Mouse (Mus musculus): Measurements from ENCODE around the gene Cant1. TPM values are rescaled to one million over a fixed set of nuclear protein-coding genes. Genes with fewer than 3 reads are reported as not detected.
"Not testable (repeated sequence)": the region's sequence is repeated elsewhere in the genome, so short reads cannot be mapped to it uniquely, and the experiment has no call there.

The Cant1 gene
- polyA plus RNA-seq, 1 experiment from 2014 or later, result 27.5 TPM

DNA sequence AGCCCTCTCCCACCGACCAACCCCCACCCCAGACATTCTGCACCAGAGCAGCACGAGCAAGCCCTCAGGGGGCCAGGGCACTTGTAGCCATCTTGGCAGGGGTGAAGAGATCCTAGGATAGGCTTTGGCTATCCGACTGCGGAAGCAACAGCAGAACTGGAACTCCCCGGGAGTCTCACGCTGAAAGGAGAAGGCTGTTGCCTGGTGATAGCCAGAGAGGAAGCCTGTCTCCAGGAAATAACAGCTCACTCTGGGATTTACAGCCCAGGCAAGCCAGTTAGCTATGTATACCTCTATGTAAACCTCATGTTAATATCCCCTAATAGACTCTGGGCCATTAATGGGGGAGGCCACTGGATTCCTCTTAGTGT is 18.3 kb downstream of the Cant1 start:
- H3K4me3 ChIP-seq (replicated peaks; ENCODE audit: low read depth, low read length), result no peak overlapping the region
- H3K27ac ChIP-seq (replicated peaks; ENCODE audit: low read depth, low read length), result no peak overlapping the region
- ATAC-seq (ENCODE audit: low FRiP score, low TSS enrichment) (no peak), DNase-seq (peak; percentile 11)
- 42% methylated on average over 6 of the region's 6 CpGs for WGBS
- H3K9me3 ChIP-seq (ENCODE audit: control insufficient read depth, low read length), result no peaks in the 10 kb centered on the region
- H3K4me1 ChIP-seq (ENCODE audit: control insufficient read depth, insufficient read depth, low read length), result no peaks in the 10 kb centered on the region
- H3K27me3 ChIP-seq (ENCODE audit: control insufficient read depth, insufficient read depth, low read length), result no peaks in the 10 kb centered on the region
- H3K4me2 ChIP-seq (ENCODE audit: low read length), result no peak overlapping the region
- peaks cover 2% of the 10 kb centered on the region; the same call in 1 of the 2 replicates for H3K36me3 ChIP-seq (ENCODE audit: control insufficient read depth, insufficient read depth, low read length)
- H3K9ac ChIP-seq (replicated peaks; ENCODE audit: low read length), result no peak overlapping the region

DNA sequence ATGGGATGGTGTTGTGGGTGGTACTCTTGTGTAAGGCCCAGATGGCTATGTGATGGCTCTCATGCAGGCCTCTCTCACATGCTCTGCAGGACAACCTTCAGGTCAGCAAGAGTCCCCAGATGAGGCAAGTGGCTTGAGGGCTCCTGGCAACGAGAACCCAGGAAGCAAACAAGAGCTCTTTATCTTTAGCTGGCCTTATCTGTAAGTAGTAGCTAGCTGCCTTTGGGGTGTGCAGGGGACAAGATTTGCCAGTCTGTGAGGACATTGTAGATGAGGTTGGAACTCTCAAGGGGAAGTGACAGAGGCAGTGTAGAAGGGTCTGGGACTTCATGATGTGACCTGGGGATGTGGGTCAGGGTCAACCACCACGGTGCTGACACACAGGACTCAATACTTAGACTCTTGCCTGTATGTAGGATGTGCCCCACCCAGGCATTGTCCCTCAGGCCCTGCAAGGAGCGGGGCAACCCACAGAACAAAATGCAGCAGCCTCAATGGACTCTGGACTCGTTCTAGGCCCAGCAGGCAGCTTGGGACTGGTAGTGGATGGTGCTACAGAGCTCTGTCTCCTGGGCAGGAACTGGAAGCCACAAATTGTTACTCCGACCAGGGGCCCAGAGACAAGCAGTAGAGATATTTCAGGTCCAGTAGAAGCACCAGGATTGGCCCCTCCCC is 18.9 kb downstream of the Cant1 start:
- Histone ChIP-seq H3K27ac (replicated peaks; ENCODE audit: low read depth, low read length) (no peak overlapping the region), H3K9ac (replicated peaks; ENCODE audit: low read length) (no peak overlapping the region), H3K9me3 (ENCODE audit: control insufficient read depth, low read length) (no peaks in the 10 kb centered on the region), H3K4me2 (ENCODE audit: low read length) (no peak overlapping the region), H3K4me1 (ENCODE audit: control insufficient read depth, insufficient read depth, low read length) (no peaks in the 10 kb centered on the region), H3K36me3 (ENCODE audit: control insufficient read depth, insufficient read depth, low read length) (no peaks in the 10 kb centered on the region), H3K4me3 (replicated peaks; ENCODE audit: low read depth, low read length) (no peak overlapping the region), H3K27me3 (ENCODE audit: control insufficient read depth, insufficient read depth, low read length) (no peaks in the 10 kb centered on the region)
- no peak for DNase-seq
- 84% methylated on average over 5 of the region's 5 CpGs for WGBS
- no peak for ATAC-seq (ENCODE audit: low FRiP score, low TSS enrichment)

DNA sequence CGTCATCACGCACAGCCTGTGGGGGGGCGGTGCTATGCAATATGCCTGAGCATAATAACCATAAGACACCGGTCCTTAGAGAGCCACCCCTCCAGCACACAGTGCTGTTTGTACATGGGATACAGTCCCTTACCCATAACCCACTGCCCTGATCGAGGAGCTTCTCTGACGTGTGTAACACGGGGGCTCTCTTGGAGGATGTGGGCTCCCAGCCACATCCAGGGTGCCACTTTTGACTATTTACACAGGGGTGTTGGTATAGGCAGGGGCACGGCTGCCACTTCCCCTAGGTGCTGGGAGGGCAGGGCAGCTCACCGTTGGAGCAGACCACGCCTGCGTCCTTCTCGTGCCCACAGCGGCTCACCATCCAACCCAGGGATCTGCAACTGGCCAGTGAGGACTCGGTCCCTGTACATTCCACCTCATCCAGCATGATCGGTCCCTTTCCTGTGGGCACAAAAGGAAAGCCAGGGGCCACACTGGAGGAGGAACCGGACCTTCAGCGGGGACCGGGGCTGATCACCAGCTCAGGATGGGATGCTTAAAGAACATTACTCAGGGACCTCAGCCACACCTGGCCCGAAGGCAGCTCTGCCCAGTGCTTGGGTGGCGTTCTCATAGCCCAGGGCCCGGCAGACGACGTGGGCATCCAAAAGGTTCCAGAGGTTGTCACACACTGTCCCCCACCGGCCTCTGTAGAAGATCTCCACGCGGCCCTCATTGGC is 20.9 kb downstream of the Cant1 start:
- no peaks in the 10 kb centered on the region for H3K36me3 ChIP-seq (ENCODE audit: control insufficient read depth, insufficient read depth, low read length)
- no peak overlapping the region for H3K4me2 ChIP-seq (ENCODE audit: low read length)
- WGBS, result 95% methylated on average over 26 of the region's 26 CpGs
- no peaks in the 10 kb centered on the region for H3K27me3 ChIP-seq (ENCODE audit: control insufficient read depth, insufficient read depth, low read length)
- no peak overlapping the region for H3K4me3 ChIP-seq (replicated peaks; ENCODE audit: low read depth, low read length)
- DNase-seq (no peak), ATAC-seq (ENCODE audit: low FRiP score, low TSS enrichment) (no peak)
- H3K9ac ChIP-seq (replicated peaks; ENCODE audit: low read length), result no peak overlapping the region
- H3K4me1 ChIP-seq (ENCODE audit: control insufficient read depth, insufficient read depth, low read length), result no peaks in the 10 kb centered on the region
- H3K27ac ChIP-seq (replicated peaks; ENCODE audit: low read depth, low read length), result no peak overlapping the region
- no peaks in the 10 kb centered on the region for H3K9me3 ChIP-seq (ENCODE audit: control insufficient read depth, low read length)

DNA sequence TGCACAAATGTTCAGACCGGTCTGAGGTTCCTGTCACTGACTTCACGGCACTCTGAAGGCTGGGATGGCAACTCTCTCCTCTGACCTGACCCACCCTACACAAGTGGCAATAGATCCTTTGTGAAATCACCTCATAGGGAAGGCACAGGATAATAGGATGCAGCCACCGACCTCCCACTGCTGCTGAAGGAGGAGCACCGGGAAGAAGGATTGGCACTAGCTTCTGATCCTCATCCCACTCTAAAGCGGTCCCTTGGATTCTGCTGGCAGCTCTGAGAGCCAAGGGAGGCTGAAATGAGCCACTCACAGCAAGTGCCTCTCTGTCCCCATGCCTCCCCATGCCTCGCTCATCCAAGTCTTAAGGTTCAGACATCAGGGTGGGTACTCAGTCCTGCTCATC is 24.3 kb downstream of the Cant1 start:
- H3K4me2 ChIP-seq (ENCODE audit: low read length), result no peak overlapping the region
- 52% methylated on average over 6 of the region's 6 CpGs for WGBS
- no peak overlapping the region for H3K9ac ChIP-seq (replicated peaks; ENCODE audit: low read length)
- no peaks in the 10 kb centered on the region for H3K4me1 ChIP-seq (ENCODE audit: control insufficient read depth, insufficient read depth, low read length)
- no peaks in the 10 kb centered on the region for H3K9me3 ChIP-seq (ENCODE audit: control insufficient read depth, low read length)
- H3K27me3 ChIP-seq (ENCODE audit: control insufficient read depth, insufficient read depth, low read length), result no peaks in the 10 kb centered on the region
- no peak overlapping the region for H3K27ac ChIP-seq (replicated peaks; ENCODE audit: low read depth, low read length)
- no peaks in the 10 kb centered on the region for H3K36me3 ChIP-seq (ENCODE audit: control insufficient read depth, insufficient read depth, low read length)
- no peak for ATAC-seq (ENCODE audit: low FRiP score, low TSS enrichment)
- H3K4me3 ChIP-seq (replicated peaks; ENCODE audit: low read depth, low read length), result no peak overlapping the region
- no peak for DNase-seq

DNA sequence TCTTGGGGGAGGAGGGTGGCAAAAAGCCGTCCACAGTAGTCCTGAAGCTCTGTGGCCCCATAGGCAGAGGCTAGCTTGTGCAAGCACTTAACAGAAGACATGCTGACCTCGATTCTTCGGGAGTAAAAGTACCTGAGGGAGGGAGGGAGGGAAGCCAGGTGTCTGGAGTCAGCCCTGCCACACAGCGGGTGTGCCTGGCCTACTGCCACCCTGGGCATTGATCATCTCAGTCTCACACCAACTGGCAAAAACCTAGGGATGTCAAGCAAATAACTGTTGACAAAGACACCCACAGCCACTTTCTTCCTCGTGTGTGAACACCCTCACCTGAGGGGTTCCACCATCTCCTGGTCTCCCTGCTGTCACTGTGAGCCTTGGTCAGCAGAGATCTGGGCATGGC is 24.9 kb downstream of the Cant1 start:
- H3K27me3 ChIP-seq (ENCODE audit: control insufficient read depth, insufficient read depth, low read length), result no peaks in the 10 kb centered on the region
- H3K4me2 ChIP-seq (ENCODE audit: low read length), result no peak overlapping the region
- DNase-seq (no peak), ATAC-seq (ENCODE audit: low FRiP score, low TSS enrichment) (no peak)
- no peak overlapping the region for H3K4me3 ChIP-seq (replicated peaks; ENCODE audit: low read depth, low read length)
- H3K27ac ChIP-seq (replicated peaks; ENCODE audit: low read depth, low read length), result no peak overlapping the region
- no peaks in the 10 kb centered on the region for H3K9me3 ChIP-seq (ENCODE audit: control insufficient read depth, low read length)
- 82% methylated on average over 5 of the region's 5 CpGs for WGBS
- H3K36me3 ChIP-seq (ENCODE audit: control insufficient read depth, insufficient read depth, low read length), result no peaks in the 10 kb centered on the region
- H3K9ac ChIP-seq (replicated peaks; ENCODE audit: low read length), result no peak overlapping the region
- H3K4me1 ChIP-seq (ENCODE audit: control insufficient read depth, insufficient read depth, low read length), result no peaks in the 10 kb centered on the region

DNA sequence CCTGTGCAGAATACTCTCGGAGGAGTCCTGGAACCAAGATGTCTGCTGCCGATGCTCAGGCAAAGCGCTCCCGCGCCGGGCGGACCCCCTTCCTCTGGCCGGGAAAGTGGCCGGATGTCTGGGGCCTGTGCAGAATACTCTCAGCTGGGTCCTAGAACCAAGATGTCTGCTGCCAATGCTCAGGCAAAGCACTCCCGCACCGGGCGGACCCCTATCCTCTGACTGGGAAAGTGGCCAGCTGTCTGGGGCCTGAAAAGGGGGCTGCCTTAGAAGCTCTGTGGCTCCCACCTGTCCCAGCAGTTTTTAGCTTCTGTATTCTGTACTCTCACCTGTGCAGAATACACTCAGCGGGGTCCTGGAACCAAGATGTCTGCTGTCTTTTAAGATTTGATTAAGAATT is 31.1 kb downstream of the Cant1 start:
- not testable (repeated sequence) for H3K9me3 ChIP-seq (ENCODE audit: control insufficient read depth, low read length); H3K27me3 ChIP-seq (ENCODE audit: control insufficient read depth, insufficient read depth, low read length); ATAC-seq (ENCODE audit: low FRiP score, low TSS enrichment); H3K27ac ChIP-seq (replicated peaks; ENCODE audit: low read depth, low read length); H3K4me3 ChIP-seq (replicated peaks; ENCODE audit: low read depth, low read length); H3K9ac ChIP-seq (replicated peaks; ENCODE audit: low read length); H3K4me2 ChIP-seq (ENCODE audit: low read length); DNase-seq; H3K4me1 ChIP-seq (ENCODE audit: control insufficient read depth, insufficient read depth, low read length); H3K36me3 ChIP-seq (ENCODE audit: control insufficient read depth, insufficient read depth, low read length)
- WGBS, result 93% methylated on average over 13 of the region's 13 CpGs

DNA sequence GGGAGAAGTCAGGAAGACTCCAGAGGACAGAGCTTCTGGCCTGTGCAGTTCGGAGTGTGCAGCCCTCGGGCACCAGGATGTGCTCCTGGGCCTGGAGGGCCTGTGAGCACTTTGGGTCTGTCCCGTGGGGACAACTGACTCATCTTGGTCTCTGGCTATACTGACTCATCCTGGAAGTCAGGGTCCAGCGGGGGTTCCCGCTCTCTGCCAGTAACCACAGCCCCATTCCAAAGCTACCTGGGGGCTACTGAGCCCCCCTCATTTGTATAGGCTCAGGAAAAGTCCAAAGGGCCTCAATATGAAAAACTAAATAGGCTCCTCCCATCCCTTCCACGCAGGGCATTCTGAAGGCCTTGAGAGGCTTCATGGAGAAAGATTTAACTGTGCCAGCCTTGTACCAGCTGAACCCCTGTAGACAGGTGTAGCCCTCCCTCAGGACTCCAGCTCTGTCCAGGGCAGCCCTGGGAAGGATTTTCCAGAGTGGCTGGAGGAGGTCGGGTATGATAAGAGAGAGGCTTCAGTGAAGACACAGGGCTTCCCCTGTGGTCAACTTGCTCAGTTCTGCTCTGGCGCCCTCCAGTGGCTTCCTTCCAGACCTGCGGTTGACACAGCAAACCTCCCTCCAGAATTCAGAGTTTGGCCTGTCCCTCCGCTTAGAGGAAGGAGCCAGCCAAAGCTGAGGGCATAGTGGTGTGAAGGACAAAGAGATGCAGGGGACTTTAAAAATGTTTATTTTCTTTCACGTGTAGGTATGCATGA is 39.5 kb downstream of the Cant1 start:
- Histone ChIP-seq H3K27me3 (ENCODE audit: control insufficient read depth, insufficient read depth, low read length) (no peaks in the 10 kb centered on the region), H3K4me2 (ENCODE audit: low read length) (no peak overlapping the region), H3K9me3 (ENCODE audit: control insufficient read depth, low read length) (no peaks in the 10 kb centered on the region), H3K4me1 (ENCODE audit: control insufficient read depth, insufficient read depth, low read length) (no peaks in the 10 kb centered on the region), H3K36me3 (ENCODE audit: control insufficient read depth, insufficient read depth, low read length) (no peaks in the 10 kb centered on the region), H3K27ac (replicated peaks; ENCODE audit: low read depth, low read length) (no peak overlapping the region), H3K4me3 (replicated peaks; ENCODE audit: low read depth, low read length) (no peak overlapping the region), H3K9ac (replicated peaks; ENCODE audit: low read length) (no peak overlapping the region)
- 50% methylated on average over 11 of the region's 11 CpGs for WGBS
- DNase-seq, result peak; percentile 85
- no peak for ATAC-seq (ENCODE audit: low FRiP score, low TSS enrichment)

DNA sequence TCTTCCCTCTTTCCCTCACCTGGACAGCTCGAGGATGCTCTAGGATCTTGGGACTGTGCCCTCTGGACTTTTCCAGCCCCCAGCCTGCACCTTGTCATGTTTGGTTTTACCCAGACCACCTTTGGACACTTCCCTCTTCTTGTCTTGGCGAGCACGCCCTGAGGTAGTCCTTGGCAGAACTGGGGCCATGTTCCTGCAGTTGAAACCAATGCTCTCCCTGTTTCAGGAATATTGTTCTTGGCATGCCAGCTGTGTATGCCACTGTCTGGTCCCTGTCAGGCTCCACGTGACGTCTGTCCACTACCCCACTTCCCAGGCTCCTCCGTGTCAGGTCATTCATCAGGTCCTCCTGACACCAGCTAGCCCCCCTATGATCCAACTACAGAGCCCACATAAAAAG is 40.2 kb downstream of the Cant1 start:
- no peak overlapping the region for H3K4me2 ChIP-seq (ENCODE audit: low read length)
- no peak overlapping the region for H3K27ac ChIP-seq (replicated peaks; ENCODE audit: low read depth, low read length)
- no peaks in the 10 kb centered on the region for H3K27me3 ChIP-seq (ENCODE audit: control insufficient read depth, insufficient read depth, low read length)
- no peaks in the 10 kb centered on the region for H3K36me3 ChIP-seq (ENCODE audit: control insufficient read depth, insufficient read depth, low read length)
- no peaks in the 10 kb centered on the region for H3K4me1 ChIP-seq (ENCODE audit: control insufficient read depth, insufficient read depth, low read length)
- 83% methylated on average over 6 of the region's 6 CpGs for WGBS
- H3K4me3 ChIP-seq (replicated peaks; ENCODE audit: low read depth, low read length), result no peak overlapping the region
- ATAC-seq (ENCODE audit: low FRiP score, low TSS enrichment), result no peak
- H3K9me3 ChIP-seq (ENCODE audit: control insufficient read depth, low read length), result no peaks in the 10 kb centered on the region
- DNase-seq, result no peak
- no peak overlapping the region for H3K9ac ChIP-seq (replicated peaks; ENCODE audit: low read length)
